Mouse (Mus musculus) gastrocnemius, postnatal 25 days (tissue): ENCODE results near the gene Tgoln1. TPM values are rescaled to one million over a fixed set of nuclear protein-coding genes. Genes with fewer than 3 reads are reported as not detected.

Source experiments
- DNase-seq: peaks from one replicate; pipeline ENCODE4 v3.0.0; 2022
- total RNA-seq, 2 experiments: library from RNA; stranded (reverse); gene quantifications; 1 replicate in 1 of 2; 2 replicates in 1 of 2; pipeline ENCODE4 v1.2.3; 2021

Tgoln1 gene
- total RNA-seq, 2 experiments from 2014 or later, result 20.6 to 22.9 TPM

GRCm38 (mm10) chr6:72593914-72594313 lies 22.9 kb downstream of the Tgoln1 start:
- DNase-seq, result no peak

GRCm38 (mm10) chr6:72593011-72593803 lies 23.6 kb downstream of the Tgoln1 start:
- peak; percentile 82 for DNase-seq

- DNase-seq, result no peak
Observed at GRCm38 (mm10) chr6:72590111-72590510, 26.7 kb downstream of the Tgoln1 start.

GRCm38 (mm10) chr6:72588307-72588706 lies 28.5 kb downstream of the Tgoln1 start:
- DNase-seq, result no peak

GRCm38 (mm10) chr6:72586701-72587100 lies 30.1 kb downstream of the Tgoln1 start:
- no peak for DNase-seq

GRCm38 (mm10) chr6:72584154-72584553 lies 32.6 kb downstream of the Tgoln1 start:
- DNase-seq, result no peak

- DNase-seq, result no peak
Observed at GRCm38 (mm10) chr6:72583211-72583839, 33.5 kb downstream of the Tgoln1 start.

- DNase-seq, result peak; percentile 60
Observed at GRCm38 (mm10) chr6:72581625-72582382, 35.0 kb downstream of the Tgoln1 start.

- DNase-seq, result no peak
Observed at GRCm38 (mm10) chr6:72576041-72576440, 40.8 kb downstream of the Tgoln1 start.

GRCm38 (mm10) chr6:72571826-72572225 lies 45.0 kb downstream of the Tgoln1 start:
- DNase-seq, result no peak

- DNase-seq, result no peak
Observed at GRCm38 (mm10) chr6:72570644-72571397, 46.0 kb downstream of the Tgoln1 start.

GRCm38 (mm10) chr6:72568736-72569135 lies 48.1 kb downstream of the Tgoln1 start:
- no peak for DNase-seq

- DNase-seq, result no peak
Observed at GRCm38 (mm10) chr6:72567508-72567907, 49.3 kb downstream of the Tgoln1 start.

GRCm38 (mm10) chr6:72566044-72566443 lies 50.8 kb downstream of the Tgoln1 start:
- peak; percentile 68 for DNase-seq

GRCm38 (mm10) chr6:72565506-72565905 lies 51.3 kb downstream of the Tgoln1 start:
- DNase-seq, result no peak

- peak; percentile 31 for DNase-seq
Observed at GRCm38 (mm10) chr6:72562894-72563293, 53.9 kb downstream of the Tgoln1 start.

- no peak for DNase-seq
Observed at GRCm38 (mm10) chr6:72562486-72562885, 54.3 kb downstream of the Tgoln1 start.

- no peak for DNase-seq
Observed at GRCm38 (mm10) chr6:72560801-72561200, 56.0 kb downstream of the Tgoln1 start.
